Mouse (Mus musculus) urinary bladder, postnatal 4 days (tissue): ENCODE results near the gene Cldn6.

Experiments used
- DNase-seq, 2 experiments: peaks; one replicate each; pipeline ENCODE4 v3.0.0; 2021 to 2022; ENCODE audit warnings: low spot score in 2 of 2

The Cldn6 gene

GRCm38 (mm10) chr17:23675127-23675526 is 3.9 kb upstream of the Cldn6 start:
- DNase-seq = peak in 1 of 2 experiments; percentile 70

GRCm38 (mm10) chr17:23675564-23676281 is 3.3 kb upstream of the Cldn6 start:
- no peak for DNase-seq

GRCm38 (mm10) chr17:23676473-23677031 is 2.5 kb upstream of the Cldn6 start:
- no peak for DNase-seq

GRCm38 (mm10) chr17:23677236-23677679 is 1.8 kb upstream of the Cldn6 start, which contains the start of gene Tnfrsf12a:
Gene Tnfrsf12a, minus strand, starts transcription at chr17:23677468.
- DNase-seq = peak; percentile 78 to 83

- no peak for DNase-seq
These were observed 1.3 kb downstream of the Cldn6 start for GRCm38 (mm10) chr17:23680336-23680735.

- DNase-seq = no peak
These were observed 2.0 kb downstream of the Cldn6 start for GRCm38 (mm10) chr17:23681086-23681485.

GRCm38 (mm10) chr17:23682092-23682491 is 3.0 kb downstream of the Cldn6 start:
- DNase-seq = no peak

- DNase-seq = no peak
These were observed 3.5 kb downstream of the Cldn6 start for GRCm38 (mm10) chr17:23682530-23682929.

GRCm38 (mm10) chr17:23683226-23683625 is 4.2 kb downstream of the Cldn6 start:
- no peak for DNase-seq

- DNase-seq = no peak
These were observed 5.0 kb downstream of the Cldn6 start, which contains the start of gene Cldn9 for GRCm38 (mm10) chr17:23683856-23684672. Gene Cldn9, minus strand, starts transcription at chr17:23684026.

GRCm38 (mm10) chr17:23694491-23694890 is 15.4 kb downstream of the Cldn6 start:
- no peak for DNase-seq

GRCm38 (mm10) chr17:23695801-23696200 is 16.8 kb downstream of the Cldn6 start:
- no peak for DNase-seq

GRCm38 (mm10) chr17:23699131-23700077 is 20.4 kb downstream of the Cldn6 start:
- no peak for DNase-seq

GRCm38 (mm10) chr17:23700079-23700478 is 21.0 kb downstream of the Cldn6 start:
- DNase-seq = peak; percentile 79 to 89

GRCm38 (mm10) chr17:23703301-23703700 is 24.3 kb downstream of the Cldn6 start:
- no peak for DNase-seq

GRCm38 (mm10) chr17:23704741-23705140 is 25.7 kb downstream of the Cldn6 start:
- DNase-seq = no peak

GRCm38 (mm10) chr17:23705525-23706104 is 26.6 kb downstream of the Cldn6 start:
- DNase-seq = no peak

GRCm38 (mm10) chr17:23706212-23706611 is 27.2 kb downstream of the Cldn6 start:
- peak; percentile 54 to 80 for DNase-seq

GRCm38 (mm10) chr17:23717003-23717402 is 38.0 kb downstream of the Cldn6 start:
- DNase-seq = no peak

- no peak for DNase-seq
These were observed 40.4 kb downstream of the Cldn6 start for GRCm38 (mm10) chr17:23719455-23719854.

- DNase-seq = no peak
These were observed 42.8 kb downstream of the Cldn6 start for GRCm38 (mm10) chr17:23721886-23722285.
